In the genomic region with DNA sequence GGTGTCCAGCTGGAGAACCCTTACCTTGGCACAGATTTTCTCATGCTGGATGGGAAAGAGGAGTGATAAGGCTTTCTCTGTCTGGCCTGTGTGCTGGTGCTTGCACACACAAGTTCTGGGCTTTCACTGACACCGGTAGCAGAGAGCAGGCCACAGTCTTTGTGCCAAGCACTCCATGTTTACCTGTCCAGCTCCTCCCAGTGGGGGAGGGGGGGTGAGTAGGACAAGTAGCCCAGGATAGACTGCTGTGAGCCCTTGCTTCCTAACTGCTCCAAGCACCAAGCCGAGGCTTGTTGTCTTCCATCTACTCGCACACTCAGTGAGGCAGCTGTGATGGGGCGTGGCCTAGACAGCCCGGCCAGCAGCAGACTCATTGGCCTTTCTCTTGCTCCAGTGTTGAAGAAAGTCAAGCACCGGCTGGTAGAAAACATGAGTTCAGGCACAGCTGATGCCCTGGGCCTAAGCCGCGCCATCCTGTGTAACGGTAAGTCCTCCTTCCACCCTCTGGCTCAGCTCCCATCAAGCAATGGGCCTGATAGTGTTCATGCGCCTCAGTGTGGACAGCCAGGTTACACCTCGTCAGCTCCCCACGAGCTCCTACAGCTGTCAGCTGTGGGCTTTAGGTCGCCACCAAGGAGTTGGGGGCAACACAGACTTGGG, we compare ENCODE assay signal across 9 mouse cellular contexts. TPM values are rescaled to one million over a fixed set of nuclear protein-coding genes. Genes with fewer than 3 reads are reported as not detected.
DNase-seq lines count a peak whose midpoint lies in the region; ATAC-seq and TF ChIP-seq lines count a peak whose summit lies in the region.
"Had no signal": no experiment of that assay in that cellular context is flagged by ENCODE, and none has a peak within 500 bp of the region (broad histone marks: within the 10 kb centered on the region; RNA-seq: fewer than 3 reads in every experiment).

No protein-coding gene starts in this region.

- no peaks in the 10 kb centered on the region for H3K9me3 ChIP-seq in heart, embryonic 10.5 days
- H3K9me3 ChIP-seq in heart, embryonic 16.5 days (replicated peaks; ENCODE audit: control insufficient read depth, low read length), result peaks cover 2% of the 10 kb centered on the region; the same call in 1 of the 2 replicates
- H3K9me3 ChIP-seq in liver, postnatal 0 days (ENCODE audit: low read length), result no peaks in the 10 kb centered on the region

- H3K27ac ChIP-seq in heart, embryonic 10.5 days, result peak overlapping the region; percentile 78
- H3K27ac ChIP-seq in heart, embryonic 16.5 days (ENCODE audit: low read length), result peak overlapping the region; percentile 88
- H3K27ac ChIP-seq in liver, postnatal 0 days (ENCODE audit: low read depth), result no peak overlapping the region

- H3K4me2 ChIP-seq in heart, embryonic 16.5 days (ENCODE audit: low read depth, low read length), result no peak overlapping the region
- no peak overlapping the region for H3K4me2 ChIP-seq in liver, postnatal 0 days (ENCODE audit: low read depth, low read length)

- CTCF ChIA-PET in Patski (lab: Charles Lee), result interaction anchor here (0.7 to 2.7 kb wide), 26 partner anchors 8 to 417 kb away, joined by 3 to 15 read pairs (median 4); a partner anchor contains a TSS

- peaks cover 76% of the 10 kb centered on the region for H3K36me3 ChIP-seq in heart, embryonic 10.5 days
- H3K36me3 ChIP-seq in heart, embryonic 16.5 days (ENCODE audit: control insufficient read depth, insufficient read depth), result peaks cover 45% of the 10 kb centered on the region
- H3K36me3 ChIP-seq in liver, postnatal 0 days (replicated peaks; ENCODE audit: insufficient read depth, low read length), result peaks cover 36% of the 10 kb centered on the region

- TF ChIP-seq CTCF in Patski (IDR thresholded peaks at IDR 0.05), result no peak
- no peak for TF ChIP-seq CTCF in liver, postnatal 0 days (IDR thresholded peaks at IDR 0.05; ENCODE audit: low read depth)

- TF ChIP-seq EP300 in liver, postnatal 0 days (IDR thresholded peaks at IDR 0.05; ENCODE audit: low read depth), result no peak

- intact Hi-C loops in heart, postnatal 10 days (cut with DNase I), result loop anchor here (1.0 to 5.0 kb wide), 3 partner anchors 135 to 365 kb away; a partner anchor contains a TSS

- in situ Hi-C loops in Patski (cut with MboI; ENCODE audit: low pct_unique_long_range_greater_than_20kb), result no loop called here

- peaks cover 23% of the 10 kb centered on the region for H3K4me1 ChIP-seq in heart, embryonic 10.5 days
- peaks cover 24% of the 10 kb centered on the region for H3K4me1 ChIP-seq in heart, embryonic 16.5 days (ENCODE audit: control insufficient read depth, insufficient read depth, low read length)
- H3K4me1 ChIP-seq in liver, postnatal 0 days (ENCODE audit: insufficient read depth), result no peaks in the 10 kb centered on the region

- H3K27me3 ChIP-seq in heart, embryonic 10.5 days (ENCODE audit: insufficient read depth, poor library complexity, severe bottlenecking), result no peaks in the 10 kb centered on the region
- no peaks in the 10 kb centered on the region for H3K27me3 ChIP-seq in Patski
- no peaks in the 10 kb centered on the region for H3K27me3 ChIP-seq in heart, embryonic 16.5 days (ENCODE audit: control insufficient read depth, insufficient read depth, low read length)
- H3K27me3 ChIP-seq in liver, postnatal 0 days (ENCODE audit: insufficient read depth, low read length), result no peaks in the 10 kb centered on the region

- POLR2A ChIA-PET in Patski (lab: Charles Lee), result interaction anchor here (1.2 kb wide), 1 partner anchor 224 kb away, joined by 7 read pairs; no protein-coding TSS in a partner anchor

- H3K9ac ChIP-seq in heart, embryonic 16.5 days (ENCODE audit: low read length), result peak overlapping the region; percentile 48; the same call in 1 of the 2 replicates
- H3K9ac ChIP-seq in liver, postnatal 0 days (replicated peaks), result no peak overlapping the region

- WGBS in heart, embryonic 10.5 days, result 67% methylated on average over 13 of the region's 13 CpGs
- WGBS in heart, embryonic 16.5 days, result 58% methylated on average over 13 of the region's 13 CpGs
- WGBS in liver, postnatal 0 days (ENCODE audit: insufficient replicate concordance), result 73% methylated on average over 13 of the region's 13 CpGs

- ATAC-seq in Patski, result peak; percentile 15
- peak; percentile 8; the same call in 1 of the 2 replicates for ATAC-seq in heart, embryonic 16.5 days (replicated peaks; ENCODE audit: extremely low read depth, insufficient read depth, low FRiP score)
- peak; percentile 50 for ATAC-seq in liver, postnatal 0 days

- no peak for DNase-seq in heart, embryonic 10.5 days (ENCODE audit: low spot score)
- DNase-seq in heart, postnatal 10 days, result no peak
- no peak for DNase-seq in Patski (ENCODE audit: low read depth, low spot score)
- DNase-seq in liver, postnatal 0 days, result no peak
- no peak for DNase-seq in right cerebral cortex, adult 2 months (ENCODE audit: low spot score in 2 of 2)
- no peak for DNase-seq in urinary bladder, adult 2 months (ENCODE audit: low spot score)
- DNase-seq in right cerebral cortex, postnatal 4 days, result no peak

- no peak overlapping the region for H3K4me3 ChIP-seq in heart, embryonic 10.5 days
- no peak overlapping the region for H3K4me3 ChIP-seq in heart, embryonic 16.5 days (ENCODE audit: low read length)
- no peak overlapping the region for H3K4me3 ChIP-seq in liver, postnatal 0 days (ENCODE audit: low read depth, low read length)

RNA-seq across cellular contexts. Expression of a gene that starts 11.9 kb away (rescaled TPM):
- polyA plus RNA-seq in heart, embryonic 10.5 days (2016; fragmentation: Nextera tagmentation; extraction: Ambion mirVana), result 0.15 and 0.26 TPM in 2 replicates
- under 1 TPM; 0.15 to 0.24 TPM for total RNA-seq in heart, postnatal 10 days (2021)
- 4.0 TPM for polyA plus RNA-seq in Patski (2021)
- 0.47 and 0.95 TPM in 2 replicates for polyA plus RNA-seq in heart, embryonic 16.5 days (2015; fragmentation: Nextera tagmentation; extraction: Ambion mirVana)
- not detected in 2 replicates for polyA plus RNA-seq in liver, postnatal 0 days (2015; fragmentation: Nextera tagmentation; extraction: Ambion mirVana)
- polyA plus RNA-seq in urinary bladder, adult 2 months (2012; rRNA removed), result 0.04 and 0.21 TPM in 2 replicates
- polyA plus RNA-seq: CD4-positive, CD25-positive, alpha-beta regulatory T cell, adult 4 months had no signal

RNA-seq across cellular contexts. Expression of a gene that starts 13.5 kb away (rescaled TPM):
- 0.16 and 0.39 TPM in 2 replicates for polyA plus RNA-seq in heart, embryonic 10.5 days (2016; fragmentation: Nextera tagmentation; extraction: Ambion mirVana)
- 1 to 10 TPM; 1.0 to 1.1 TPM for total RNA-seq in heart, postnatal 10 days (2021)
- 3.5 TPM for polyA plus RNA-seq in Patski (2021)
- polyA plus RNA-seq in heart, embryonic 16.5 days (2015; fragmentation: Nextera tagmentation; extraction: Ambion mirVana), result 0.63 and 0.67 TPM in 2 replicates
- polyA plus RNA-seq in liver, postnatal 0 days (2015; fragmentation: Nextera tagmentation; extraction: Ambion mirVana), result 0.08 TPM in 2 replicates
- polyA plus RNA-seq in urinary bladder, adult 2 months (2012; rRNA removed), result 0.96 and 1.1 TPM in 2 replicates

RNA-seq across cellular contexts. Expression of a gene that starts 13.7 kb away (rescaled TPM):
- polyA plus RNA-seq in heart, embryonic 10.5 days (2016; fragmentation: Nextera tagmentation; extraction: Ambion mirVana), result 41.0 and 41.3 TPM in 2 replicates
- 10 to 100 TPM; 25.1 to 25.8 TPM for total RNA-seq in heart, postnatal 10 days (2021)
- polyA plus RNA-seq in Patski (2021), result 43.1 TPM
- polyA plus RNA-seq in heart, embryonic 16.5 days (2015; fragmentation: Nextera tagmentation; extraction: Ambion mirVana), result 36.5 and 37.9 TPM in 2 replicates
- 11.5 and 12.2 TPM in 2 replicates for polyA plus RNA-seq in liver, postnatal 0 days (2015; fragmentation: Nextera tagmentation; extraction: Ambion mirVana)
- 33.3 and 41.7 TPM in 2 replicates for polyA plus RNA-seq in urinary bladder, adult 2 months (2012; rRNA removed)

RNA-seq across cellular contexts. Expression of a gene that starts 42.6 kb away (rescaled TPM):
- polyA plus RNA-seq in heart, embryonic 10.5 days (2016; fragmentation: Nextera tagmentation; extraction: Ambion mirVana), result 10.2 and 14.7 TPM in 2 replicates
- under 1 TPM in 1 of 2 experiments, not detected in 1; 0.62 TPM for total RNA-seq in heart, postnatal 10 days (2021)
- polyA plus RNA-seq in Patski (2021), result 75.9 TPM
- polyA plus RNA-seq in heart, embryonic 16.5 days (2015; fragmentation: Nextera tagmentation; extraction: Ambion mirVana), result 14.2 and 17.3 TPM in 2 replicates
- 1.2 and 2.1 TPM in 2 replicates for polyA plus RNA-seq in liver, postnatal 0 days (2015; fragmentation: Nextera tagmentation; extraction: Ambion mirVana)
- 4.5 and 4.8 TPM in 2 replicates for polyA plus RNA-seq in urinary bladder, adult 2 months (2012; rRNA removed)
- polyA plus RNA-seq: CD4-positive, CD25-positive, alpha-beta regulatory T cell, adult 4 months had no signal
